Mouse (Mus musculus) MEL (cell line): ENCODE results near the gene 1700010B08Rik.

Experiments
- TBP ChIP-seq: IDR thresholded peaks from 2 replicates; pipeline ENCODE4 v1.8.0; 2011; ENCODE audit warnings: low read depth, low read length, improper control_type of control experiment
- ZC3H11A ChIP-seq: IDR thresholded peaks from 2 replicates; pipeline ENCODE4 v1.6.1; 2012; ENCODE audit warnings: low read depth, mild to moderate bottlenecking, inconsistent platforms, low read length, improper control_type of control experiment

- TF ChIP-seq TBP, result no peak
- TF ChIP-seq ZC3H11A, result no peak
Observed at GRCm38 (mm10) chr2:173689835-173690234, 29.4 kb upstream of the 1700010B08Rik start.
